Mouse (Mus musculus) heart, adult 2 months (tissue): ENCODE data around the gene Abcf2. TPM values are rescaled to one million over a fixed set of nuclear protein-coding genes. Genes with fewer than 3 reads are reported as not detected.

Source experiments
- DNase-seq, 2 experiments: peaks; one replicate each; pipeline ENCODE4 v3.0.0; 2021
- H3K27ac ChIP-seq: fragments of 200-600 bp; 2 replicates; pipeline ENCODE4 v1.8.1; 2022
- H3K27me3 ChIP-seq: fragments of 200-500 bp; 2 replicates; pipeline ENCODE4 v1.6.1; 2012; ENCODE audit warnings: mild to moderate bottlenecking, low read length, inconsistent platforms, mixed read lengths; ENCODE audit not compliant: control insufficient read depth, insufficient read depth
- H3K36me3 ChIP-seq: fragments of 200-500 bp; 2 replicates; pipeline ENCODE4 v1.6.1; 2012; ENCODE audit warnings: low read length, inconsistent platforms; ENCODE audit not compliant: control insufficient read depth, insufficient read depth
- H3K4me1 ChIP-seq: fragments of 200-500 bp; 2 replicates; pipeline ENCODE4 v1.6.1; 2011; ENCODE audit warnings: low read length; ENCODE audit not compliant: control insufficient read depth, insufficient read depth
- H3K4me3 ChIP-seq: fragments of 200-600 bp; 2 replicates; pipeline ENCODE4 v1.8.1; 2022
- H3K79me2 ChIP-seq: fragments of 200-500 bp; replicated peaks from 2 replicates; pipeline ENCODE4 v1.6.1; 2012; ENCODE audit warnings: mild to moderate bottlenecking, inconsistent platforms, low read length, moderate library complexity, mixed read lengths; ENCODE audit not compliant: control insufficient read depth, insufficient read depth
- H3K9ac ChIP-seq: fragments of 200-500 bp; 2 replicates; pipeline ENCODE4 v1.6.1; 2012; ENCODE audit warnings: low read depth, mild to moderate bottlenecking, control low read depth, inconsistent platforms, low read length, mixed read lengths
- CTCF ChIP-seq: fragments of 200-600 bp; IDR thresholded peaks from 2 replicates; pipeline ENCODE4 v1.8.1; 2022; ENCODE audit warnings: antibody characterized with exemption, mild to moderate bottlenecking, moderate library complexity
- EP300 ChIP-seq: fragments of 200-500 bp; IDR thresholded peaks from 2 replicates; pipeline ENCODE4 v1.6.1; 2011; ENCODE audit warnings: low read depth, low read length, control low read depth; ENCODE audit not compliant: insufficient read depth
- POLR2A ChIP-seq: fragments of 200-500 bp; IDR thresholded peaks from 2 replicates; pipeline ENCODE4 v1.6.1; 2011; ENCODE audit warnings: mild to moderate bottlenecking, low read depth, low read length, control low read depth; ENCODE audit not compliant: insufficient read depth
- WGBS: fragments of 180-500 bp; shearing (Covaris S2); methylation state at CpG from one replicate; pipeline ENCODE4 v1.1.7; 2018; 5-methylcytosine and 5-hydroxymethylcytosine counted together
- intact Hi-C: fragments of 180-260 bp; cut with DNase I; formaldehyde crosslinking; loops from one replicate; pipeline ENCODE4 v1.15.1; 2025
- polyA plus RNA-seq: library from polyadenylated mRNA; depleted of rRNA; stranded (reverse); fragments of >200 nt; gene quantifications from 2 replicates; pipeline ENCODE4 v1.2.3, GENCODE M21; 2012
- total RNA-seq, 2 experiments: library from RNA; stranded (reverse); gene quantifications; 2 replicates each; pipeline ENCODE4 v1.2.3; 2021

Gene Abcf2
- total and polyA plus RNA-seq, 3 experiments = 43.3 to 55.8 (median 52.5) TPM

DNA sequence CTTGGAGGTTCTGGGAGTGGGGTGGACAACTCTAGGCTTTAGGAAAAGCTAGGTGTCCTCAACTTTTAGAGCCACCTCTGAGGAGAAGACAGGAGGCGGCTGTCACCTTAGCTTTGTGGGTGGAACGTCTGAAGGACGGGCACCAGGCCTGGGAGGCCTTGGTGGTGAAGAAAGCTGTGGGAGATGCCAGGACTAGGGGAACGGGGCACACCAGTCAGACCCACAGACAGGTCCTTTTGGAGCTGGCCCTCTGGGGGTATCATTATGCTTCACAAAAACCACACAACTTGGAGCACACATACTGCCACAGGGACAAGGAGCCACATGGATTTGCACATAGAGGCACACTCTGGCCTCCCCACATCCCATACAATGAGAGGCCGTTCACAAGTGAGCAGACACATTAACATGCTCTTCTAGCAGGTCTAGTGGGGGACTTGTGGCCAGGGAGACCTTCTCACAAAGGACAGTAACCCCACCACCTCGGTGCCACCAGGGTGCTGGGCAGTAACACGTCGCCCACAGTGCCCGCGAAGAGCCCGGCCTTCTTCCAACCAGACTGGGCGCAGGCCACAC, 26.9 kb upstream of the Abcf2 start:
- 18% methylated on average over 12 of the region's 12 CpGs for WGBS
- intact Hi-C loops = loop anchor here (5.0 kb wide), 1 partner anchor 148 kb away; no protein-coding TSS in a partner anchor
- TF ChIP-seq EP300 (no peak), POLR2A (no peak), CTCF (no peak)
- Histone ChIP-seq H3K27me3 (no peaks in the 10 kb centered on the region), H3K36me3 (no peaks in the 10 kb centered on the region), H3K27ac (peak overlapping the region; percentile 99), H3K9ac (peak overlapping the region; percentile 97), H3K4me1 (peaks cover 16% of the 10 kb centered on the region), H3K79me2 (no peaks in the 10 kb centered on the region), H3K4me3 (peak overlapping the region; percentile 63)
- DNase-seq = no peak

DNA sequence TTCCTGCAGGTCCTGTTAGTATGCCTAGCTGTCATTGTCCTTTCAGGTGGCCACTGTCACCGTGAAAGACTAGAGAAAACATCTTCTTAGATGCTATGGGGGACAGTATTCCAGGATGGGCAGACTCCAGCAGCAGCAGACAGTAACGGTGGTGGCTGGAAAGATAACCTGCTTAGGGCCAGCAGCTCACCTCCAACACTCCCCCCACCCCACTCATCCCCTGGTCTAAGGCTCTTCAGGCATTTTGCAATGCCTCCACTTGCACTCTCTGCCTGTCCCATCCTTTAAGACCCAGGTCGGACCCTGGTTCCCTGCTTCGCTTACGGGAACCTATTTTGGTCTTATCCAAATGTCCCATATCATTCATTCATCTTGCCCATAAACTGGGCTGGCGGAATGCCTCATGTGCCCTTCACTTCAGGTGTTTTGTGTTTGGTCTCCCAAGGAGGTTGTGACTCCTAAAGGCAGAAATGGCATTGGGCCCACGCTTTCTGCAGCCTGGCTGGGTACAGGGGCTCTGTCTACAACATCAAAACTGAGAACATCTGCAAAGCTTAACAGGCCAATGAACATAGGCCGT, 26.3 kb upstream of the Abcf2 start:
- Histone ChIP-seq H3K4me3 (peak overlapping the region; percentile 64), H3K4me1 (peaks cover 16% of the 10 kb centered on the region), H3K79me2 (no peaks in the 10 kb centered on the region), H3K27ac (peak overlapping the region; percentile 99), H3K9ac (peak overlapping the region; percentile 28; the same call in 1 of the 2 replicates), H3K27me3 (no peaks in the 10 kb centered on the region), H3K36me3 (no peaks in the 10 kb centered on the region)
- DNase-seq = no peak
- 65% methylated on average over 8 of the region's 8 CpGs for WGBS
- TF ChIP-seq POLR2A = no peak
- no peak for TF ChIP-seq EP300
- no peak for TF ChIP-seq CTCF
- intact Hi-C loops = loop anchor here (2.0 to 5.0 kb wide), 2 partner anchors 27 to 149 kb away; partner anchors contain the start of gene Abcf2

DNA sequence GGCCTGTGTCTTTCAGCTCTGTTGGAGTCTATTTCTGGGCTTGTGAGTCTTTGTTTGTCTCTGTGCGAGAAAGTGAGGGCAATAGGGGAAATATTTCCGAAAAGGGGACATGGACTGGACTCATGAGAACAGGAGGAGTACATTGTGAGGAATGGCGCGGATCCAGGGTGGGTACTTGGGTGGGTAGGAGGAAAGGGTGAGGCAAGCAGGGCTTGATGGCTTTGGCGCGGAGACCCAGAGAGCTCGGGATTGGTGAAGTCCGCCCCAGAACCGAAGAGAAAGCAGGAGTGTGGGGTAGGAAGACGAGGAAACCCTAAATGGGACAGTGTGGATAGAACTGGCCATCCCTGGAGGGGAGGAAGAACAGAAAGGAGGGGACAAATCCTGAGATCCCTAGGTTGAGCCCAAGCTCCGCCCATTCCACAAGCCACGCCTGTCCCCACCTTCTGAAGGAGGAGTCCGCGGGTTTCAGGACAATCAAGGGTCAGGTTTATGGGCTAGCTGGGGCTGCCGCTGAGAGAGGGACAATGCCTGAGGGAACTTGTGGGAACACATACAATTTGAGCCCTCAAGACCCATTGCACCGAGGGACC, 25.6 kb upstream of the Abcf2 start:
- TF ChIP-seq POLR2A = peak; percentile 96
- TF ChIP-seq EP300 = peak; percentile 61; the same call in 1 of the 2 replicates
- no peak for TF ChIP-seq CTCF
- peaks cover 16% of the 10 kb centered on the region for H3K4me1 ChIP-seq
- peak overlapping the region; percentile 64 for H3K4me3 ChIP-seq
- WGBS = 2% methylated on average over 16 of the region's 16 CpGs
- intact Hi-C loops = loop anchor here (2.0 to 5.0 kb wide), 2 partner anchors 26 to 149 kb away; partner anchors contain the start of gene Abcf2
- H3K79me2 ChIP-seq = no peaks in the 10 kb centered on the region
- H3K9ac ChIP-seq = peak overlapping the region; percentile 99
- H3K27ac ChIP-seq = peak overlapping the region; percentile 99
- no peaks in the 10 kb centered on the region for H3K36me3 ChIP-seq
- no peaks in the 10 kb centered on the region for H3K27me3 ChIP-seq
- DNase-seq = peak; percentile 93 to 94

DNA sequence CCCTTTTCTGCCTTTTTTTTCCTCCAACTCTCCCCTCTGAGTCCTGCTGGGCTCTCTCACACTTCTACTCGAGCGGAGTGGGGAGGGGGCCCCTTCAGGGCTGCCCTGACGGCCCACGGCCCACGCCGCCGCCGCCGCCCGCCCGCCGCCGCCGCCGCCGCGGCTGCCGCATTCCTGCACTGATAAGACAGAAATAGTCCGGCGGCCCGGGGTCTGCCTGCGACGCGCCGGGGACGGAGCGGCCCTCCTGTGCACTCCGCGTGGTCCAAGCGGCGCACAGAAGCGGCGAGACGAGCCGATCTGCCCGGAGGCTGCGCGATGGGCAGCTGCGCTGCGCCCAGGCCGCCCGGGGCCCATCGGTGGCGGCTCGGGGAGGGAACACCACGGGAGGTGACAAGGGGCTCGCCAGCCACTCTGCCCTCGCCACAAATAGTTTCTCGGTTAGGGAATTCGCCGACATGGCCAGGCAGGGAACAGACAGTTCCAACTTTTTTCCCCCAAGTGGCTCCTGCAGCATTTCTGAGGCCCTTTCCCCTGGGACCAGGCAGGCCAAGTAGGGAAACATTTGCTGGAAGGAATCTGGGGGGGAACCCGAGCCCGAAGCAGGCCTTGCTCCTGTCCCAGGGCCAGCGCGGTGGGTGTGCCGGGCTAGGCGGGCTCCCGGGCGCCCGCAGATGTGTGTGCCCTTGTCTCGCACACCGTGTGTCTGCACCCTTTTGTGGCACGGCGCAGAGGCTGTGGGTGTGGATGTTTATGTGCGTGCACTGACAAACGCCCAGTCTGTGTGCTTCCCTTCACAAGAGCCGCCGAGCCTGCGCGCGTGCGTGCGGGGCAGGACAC, 24.9 kb upstream of the Abcf2 start:
- H3K4me3 ChIP-seq = peak overlapping the region; percentile 64
- peaks cover 18% of the 10 kb centered on the region for H3K4me1 ChIP-seq
- peak overlapping the region; percentile 99 for H3K9ac ChIP-seq
- H3K36me3 ChIP-seq = no peaks in the 10 kb centered on the region
- WGBS = under 1% methylated on average over 73 of the region's 73 CpGs
- intact Hi-C loops = loop anchor here (2.0 to 5.0 kb wide), 2 partner anchors 25 to 150 kb away; partner anchors contain the start of gene Abcf2
- no peaks in the 10 kb centered on the region for H3K79me2 ChIP-seq
- DNase-seq = peak; percentile 87 to 88
- TF ChIP-seq POLR2A = peak; percentile 44; the same call in 1 of the 2 replicates
- 0 out of 2 replicates have a peak, but pooled peaks have one; percentile 3 for TF ChIP-seq EP300
- TF ChIP-seq CTCF = no peak
- H3K27me3 ChIP-seq = no peaks in the 10 kb centered on the region
- H3K27ac ChIP-seq = peak overlapping the region; percentile 99

DNA sequence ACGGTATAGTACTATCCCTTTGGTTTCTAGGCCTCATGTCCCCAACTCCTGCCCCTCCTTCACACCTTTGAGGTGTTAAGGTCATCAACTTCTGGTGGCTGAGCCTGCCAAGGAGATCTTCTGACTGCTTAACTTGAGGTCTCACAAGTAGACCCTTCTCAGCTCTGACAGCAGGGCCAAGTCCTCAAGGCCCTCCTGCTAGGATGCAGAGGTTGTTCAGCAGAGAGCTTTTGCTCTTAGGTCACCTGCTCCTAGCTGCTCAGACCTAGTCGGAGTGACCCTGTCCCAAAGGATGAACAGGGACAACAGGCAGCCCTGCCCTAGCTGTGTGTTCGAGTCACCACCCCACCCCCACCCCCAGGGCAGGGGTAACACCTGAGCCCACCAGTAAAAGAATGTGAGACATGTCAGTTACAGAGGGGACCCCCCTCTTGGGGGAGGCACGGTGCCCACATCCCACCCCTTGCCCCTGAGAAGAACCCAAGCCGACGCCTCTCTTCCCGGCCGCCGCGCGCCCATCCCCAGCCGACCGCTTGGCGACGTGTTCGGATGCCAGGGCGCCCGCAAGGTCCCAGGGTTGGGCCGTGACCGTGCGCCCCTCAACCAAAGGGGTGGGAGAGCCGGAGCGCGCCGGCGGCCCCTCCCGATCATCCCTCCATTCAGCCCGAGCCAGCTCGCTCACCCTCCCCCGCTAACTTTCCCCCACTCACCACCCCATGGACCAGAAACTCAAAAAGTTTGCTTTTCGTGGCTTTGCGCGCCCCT, 24.0 kb upstream of the Abcf2 start:
- Histone ChIP-seq H3K4me1 (peaks cover 20% of the 10 kb centered on the region), H3K4me3 (peak overlapping the region; percentile 64), H3K27me3 (no peaks in the 10 kb centered on the region), H3K9ac (peak overlapping the region; percentile 99), H3K79me2 (no peaks in the 10 kb centered on the region), H3K27ac (peak overlapping the region; percentile 99), H3K36me3 (no peaks in the 10 kb centered on the region)
- TF ChIP-seq EP300 = no peak
- no peak for TF ChIP-seq POLR2A
- no peak for TF ChIP-seq CTCF
- 3% methylated on average over 30 of the region's 33 CpGs for WGBS
- DNase-seq = no peak
- intact Hi-C loops = loop anchor here (5.0 kb wide), 1 partner anchor 151 kb away; no protein-coding TSS in a partner anchor
